Mouse (Mus musculus) skeletal muscle tissue, adult 2 months (tissue): Measurements from ENCODE around the gene Gm20388.

Source experiments
- DNase-seq: peaks from one replicate; pipeline ENCODE4 v3.0.0-alpha.2; 2012; ENCODE audit warnings: low read depth, low spot score

Gm20388 gene

DNA sequence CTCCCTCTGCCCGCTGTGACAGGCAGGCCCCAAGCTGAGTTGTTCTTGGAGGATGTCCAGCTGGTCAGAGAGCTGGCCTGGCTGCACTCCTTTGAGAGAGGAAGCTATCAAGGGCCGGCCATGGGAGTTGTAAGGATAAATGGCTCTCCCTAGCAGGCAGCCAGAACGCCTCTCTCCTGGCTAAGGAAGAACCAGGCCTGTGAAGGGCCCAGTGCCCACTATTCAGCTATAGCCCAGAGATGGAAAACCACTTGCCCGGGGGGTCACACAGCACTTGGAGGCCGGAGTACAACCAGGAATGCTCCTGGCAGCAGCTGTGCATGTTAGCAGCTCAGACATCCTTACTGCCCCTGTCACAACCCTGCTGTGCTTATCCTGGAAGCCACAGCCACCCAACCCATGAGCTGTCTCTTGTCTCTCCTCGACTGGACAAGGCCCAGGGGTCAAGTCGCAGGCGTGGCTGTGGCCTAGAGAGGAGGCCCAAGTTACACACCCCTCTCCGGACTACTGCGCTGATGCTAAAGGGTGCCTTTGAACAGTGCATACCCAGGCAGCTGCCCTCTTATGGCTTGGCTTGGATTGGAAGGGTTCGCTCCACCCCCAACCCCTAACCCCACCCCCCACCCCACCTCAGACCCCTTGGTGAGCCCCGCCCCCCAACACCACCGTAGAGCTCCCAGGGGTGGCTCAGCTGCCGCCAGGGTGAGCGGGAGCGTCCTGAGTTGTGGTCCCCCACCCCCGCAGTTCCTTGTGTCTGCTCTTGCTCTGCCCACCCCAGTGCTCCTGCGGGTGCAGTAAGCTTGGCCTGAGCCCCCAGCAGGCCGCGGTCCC, 593.8 kb downstream of the Gm20388 start:
- DNase-seq = peak; percentile 76

DNA sequence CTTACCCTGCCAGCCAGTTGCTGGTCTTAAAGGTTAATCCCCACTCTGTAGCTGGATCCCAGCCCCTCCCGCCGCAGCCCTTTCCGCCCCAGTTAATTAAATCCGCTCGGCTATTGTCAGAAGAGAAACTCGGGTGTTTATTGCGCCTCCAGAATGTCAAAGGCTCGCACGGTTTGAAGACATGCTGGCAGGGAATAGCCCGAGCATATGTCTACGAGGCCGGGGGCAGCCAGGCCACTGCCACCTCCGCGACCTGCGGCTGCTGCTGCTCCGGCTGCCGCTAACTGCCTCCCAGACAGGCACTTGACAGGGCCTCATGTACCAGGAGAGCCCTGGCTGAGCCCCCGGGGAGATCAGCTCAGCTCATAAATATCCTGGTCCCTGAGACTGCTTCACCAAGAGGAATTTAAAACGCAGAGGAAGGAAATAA, 594.5 kb downstream of the Gm20388 start:
- no peak for DNase-seq

DNA sequence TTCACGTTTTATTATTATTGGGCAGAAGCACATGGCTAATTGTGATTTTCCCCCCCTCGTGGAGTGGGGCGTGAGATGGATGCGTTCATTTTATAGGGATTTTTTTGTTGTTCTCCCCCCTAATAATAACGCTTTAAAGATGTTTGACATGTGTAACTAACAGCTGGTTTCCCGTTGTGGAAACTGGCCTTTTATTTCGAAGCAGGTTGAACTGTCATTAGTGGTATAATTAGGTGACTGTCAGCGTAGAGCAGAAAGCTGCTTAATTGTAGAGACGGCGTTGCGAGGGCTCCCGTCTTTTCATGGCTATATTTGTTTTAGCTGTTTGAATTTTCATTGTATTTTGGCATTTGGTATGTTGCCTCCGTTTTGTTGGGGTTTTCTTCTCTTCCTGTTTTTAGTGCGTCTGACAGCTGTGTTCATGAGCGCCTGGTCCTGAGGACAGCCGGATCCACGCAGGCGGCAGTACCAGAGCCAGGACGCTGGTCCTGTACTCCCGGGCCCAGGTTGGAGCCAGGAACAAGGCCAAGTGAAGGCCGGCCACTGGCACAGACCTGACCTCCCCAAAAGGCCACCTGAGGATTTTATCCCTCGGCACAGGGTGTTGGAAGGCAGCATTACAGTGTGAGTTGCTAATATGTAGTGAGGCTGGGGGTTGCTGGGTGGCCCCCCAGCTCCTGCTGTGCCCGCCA, 595.1 kb downstream of the Gm20388 start:
- no peak for DNase-seq

DNA sequence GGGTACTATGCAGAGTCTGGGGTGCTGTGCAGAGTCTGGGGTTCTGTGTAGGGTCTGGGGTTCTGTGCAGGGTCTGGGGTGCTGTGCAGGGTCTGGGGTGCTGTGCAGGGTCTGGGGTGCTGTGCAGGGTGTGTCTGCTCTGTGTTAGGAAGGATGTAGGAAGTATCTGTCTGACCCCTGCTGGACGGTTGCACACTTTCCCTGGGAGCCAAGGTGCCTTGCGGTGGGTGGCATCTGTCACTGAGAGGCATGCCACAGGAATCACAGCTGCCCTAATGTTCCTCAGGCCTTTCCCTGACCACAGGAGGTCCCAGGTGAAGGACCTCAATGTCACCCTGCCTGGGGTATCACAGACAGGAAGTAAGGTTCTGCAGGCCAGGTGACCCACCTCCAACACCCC, 595.9 kb downstream of the Gm20388 start:
- DNase-seq = no peak

DNA sequence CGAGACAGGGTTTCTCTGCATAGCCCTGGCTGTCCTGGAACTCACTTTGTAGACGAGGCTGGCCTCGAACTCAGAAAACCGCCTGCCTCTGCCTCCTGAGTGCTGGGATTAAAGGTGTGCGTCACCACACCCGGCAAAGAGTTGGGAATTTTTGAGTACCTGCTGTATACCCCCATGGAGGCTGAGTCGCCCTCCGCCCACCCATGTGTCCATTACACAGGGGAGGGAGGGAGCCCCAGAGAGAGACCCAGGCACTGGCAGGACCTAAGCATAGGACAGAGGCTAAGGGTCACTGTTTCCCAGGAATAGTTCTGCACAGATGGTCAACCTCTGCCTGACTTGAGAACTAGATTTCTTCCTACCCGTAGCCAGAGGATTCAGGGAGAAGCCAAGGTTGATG, 596.6 kb downstream of the Gm20388 start:
- no peak for DNase-seq

DNA sequence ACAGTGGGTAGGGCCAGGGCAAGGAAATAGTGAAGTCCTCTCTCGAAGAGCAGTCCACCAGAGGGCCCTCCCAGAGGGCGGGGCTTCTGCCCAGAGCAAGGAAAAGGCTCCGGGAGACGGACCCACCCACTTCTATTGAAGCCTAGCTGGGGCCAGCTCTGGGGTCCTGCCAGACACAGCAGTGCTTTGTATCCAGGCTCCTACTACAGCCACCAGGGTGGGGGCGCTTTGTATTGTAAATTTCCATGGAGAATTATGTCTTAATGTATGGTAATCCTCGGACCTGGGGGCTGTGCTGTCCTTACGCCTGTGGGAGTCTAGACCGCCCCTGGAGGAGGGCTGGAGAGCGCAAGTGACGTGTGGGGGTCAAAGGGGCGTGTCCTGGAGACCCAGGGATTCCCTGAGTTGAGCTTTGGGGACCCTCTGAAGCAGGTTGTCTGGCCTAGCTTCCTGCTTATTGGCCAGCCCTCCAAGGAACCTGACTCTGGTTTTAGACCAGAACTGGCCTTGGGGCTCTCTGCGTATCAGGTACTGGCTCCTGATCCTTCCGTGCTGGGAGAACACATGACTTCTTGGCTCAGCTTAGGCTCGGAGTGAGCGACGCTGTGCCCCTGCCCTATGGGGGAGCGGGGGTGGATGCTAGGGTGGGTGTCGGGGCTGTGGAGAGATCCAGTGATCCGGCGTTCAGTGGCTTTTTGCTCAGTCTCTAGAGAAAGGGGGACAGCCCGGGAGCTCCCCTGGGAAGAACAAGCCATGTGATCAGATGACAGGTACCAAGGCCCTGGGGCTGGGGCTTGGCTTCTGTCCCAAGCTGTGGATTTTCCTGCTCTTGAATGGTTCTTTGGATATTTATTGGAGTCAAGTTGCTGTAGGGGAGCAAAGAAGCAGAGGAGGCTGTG, 598.7 kb downstream of the Gm20388 start:
- DNase-seq = no peak

DNA sequence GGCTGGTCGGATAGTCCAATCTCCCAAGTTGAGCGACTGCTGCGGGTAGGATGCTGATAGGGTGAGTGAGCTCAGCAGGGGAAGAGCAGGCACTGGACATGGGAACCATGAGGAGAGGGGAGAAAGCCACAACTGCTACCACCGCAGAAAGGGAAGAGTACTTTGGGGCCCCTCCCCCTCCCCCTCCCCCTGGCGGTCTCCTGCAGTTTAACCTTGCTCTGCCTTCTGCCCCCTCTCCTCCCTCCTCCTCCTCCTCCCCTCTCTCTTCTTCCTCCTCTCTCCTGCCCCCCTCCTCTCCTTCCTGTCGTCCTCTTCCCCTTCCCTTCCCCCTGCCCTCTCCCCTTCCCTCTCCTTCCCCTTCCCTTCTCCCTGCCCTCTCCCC, 599.4 kb downstream of the Gm20388 start:
- DNase-seq = no peak

DNA sequence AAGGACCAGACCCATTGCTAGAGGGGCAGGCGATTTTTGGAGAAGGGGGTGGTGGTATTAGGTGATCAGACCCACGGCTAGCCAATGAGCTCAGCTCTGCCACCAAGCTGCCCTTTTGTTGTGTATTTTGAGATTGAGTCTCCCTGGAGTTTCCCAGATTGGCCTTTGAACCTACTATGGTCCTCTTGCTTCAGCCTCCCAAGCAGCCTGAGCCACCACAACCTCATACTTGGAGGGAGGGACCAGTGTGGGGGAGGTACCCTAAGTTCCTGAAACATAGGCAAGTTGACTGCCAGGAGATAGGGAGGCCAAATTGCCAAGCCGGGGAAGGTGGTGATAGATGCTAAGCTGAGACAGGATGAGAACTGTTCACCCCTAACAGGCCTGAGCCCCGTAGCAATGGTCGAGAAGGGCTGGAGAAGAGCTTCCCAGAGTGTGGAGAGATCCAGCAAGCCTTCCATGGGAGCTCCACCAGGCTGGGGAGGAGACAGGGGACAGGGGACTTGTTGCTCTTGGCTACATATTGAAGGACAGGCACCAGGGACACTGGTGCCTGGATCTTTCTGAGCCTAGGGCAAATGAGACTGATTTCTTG, 600.3 kb downstream of the Gm20388 start:
- no peak for DNase-seq

DNA sequence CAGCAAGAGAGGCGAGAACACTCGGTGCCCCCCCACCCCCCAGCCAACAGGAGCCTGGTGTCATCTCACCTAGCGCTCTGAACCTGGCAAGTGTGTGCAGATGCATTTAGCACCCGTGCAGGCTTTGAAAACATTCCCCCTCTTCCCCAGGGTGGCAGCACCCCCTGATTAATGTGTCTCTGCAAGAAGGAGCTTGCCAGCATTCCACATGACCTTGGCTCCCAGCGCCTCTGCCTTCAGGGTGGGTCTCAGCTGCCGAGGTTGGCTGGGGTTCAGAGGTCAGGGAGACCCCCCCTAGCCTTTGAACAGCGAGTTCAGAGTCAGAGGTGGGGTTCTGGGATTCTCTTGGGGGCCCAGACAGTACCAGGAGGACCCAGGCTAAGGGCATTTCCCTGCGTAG, 601.1 kb downstream of the Gm20388 start:
- no peak for DNase-seq

DNA sequence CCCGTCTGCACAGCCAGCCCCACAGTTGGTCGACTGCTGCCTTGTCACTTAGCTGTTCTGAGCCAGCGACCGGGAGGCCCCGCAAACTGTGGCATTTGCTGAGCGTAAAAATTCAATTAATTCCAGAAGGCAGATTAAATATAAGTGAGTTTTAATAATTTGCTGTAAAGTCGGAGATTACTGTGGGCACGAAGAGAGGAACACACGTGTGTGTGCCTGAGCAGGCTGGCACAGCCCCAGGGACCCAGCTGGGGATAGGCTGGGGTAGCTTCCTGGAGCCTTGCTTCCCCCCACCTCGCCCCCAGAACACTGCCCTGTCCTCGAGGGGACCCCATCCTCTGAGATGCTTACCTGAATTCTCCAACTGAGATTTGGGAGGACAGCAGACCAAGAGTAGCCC, 601.7 kb downstream of the Gm20388 start:
- no peak for DNase-seq

DNA sequence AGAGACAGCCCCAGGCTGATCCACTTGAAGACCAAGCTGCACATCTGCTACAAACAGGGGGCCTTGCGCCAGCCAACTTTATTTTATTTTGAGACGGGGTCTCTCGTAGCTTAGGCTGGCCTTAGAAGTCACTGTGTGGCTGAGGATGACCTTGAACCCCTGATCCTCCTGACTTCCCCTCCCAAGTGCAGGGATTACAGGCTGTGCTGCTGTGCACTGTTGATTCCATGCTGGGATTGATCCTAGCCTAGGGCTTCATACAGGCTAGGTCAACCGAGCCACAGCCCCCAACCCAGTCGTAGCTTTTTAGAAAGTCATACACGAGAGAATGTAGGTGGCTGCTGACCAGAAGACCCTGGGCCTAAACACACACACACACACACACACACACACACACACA, 602.5 kb downstream of the Gm20388 start:
- no peak for DNase-seq

DNA sequence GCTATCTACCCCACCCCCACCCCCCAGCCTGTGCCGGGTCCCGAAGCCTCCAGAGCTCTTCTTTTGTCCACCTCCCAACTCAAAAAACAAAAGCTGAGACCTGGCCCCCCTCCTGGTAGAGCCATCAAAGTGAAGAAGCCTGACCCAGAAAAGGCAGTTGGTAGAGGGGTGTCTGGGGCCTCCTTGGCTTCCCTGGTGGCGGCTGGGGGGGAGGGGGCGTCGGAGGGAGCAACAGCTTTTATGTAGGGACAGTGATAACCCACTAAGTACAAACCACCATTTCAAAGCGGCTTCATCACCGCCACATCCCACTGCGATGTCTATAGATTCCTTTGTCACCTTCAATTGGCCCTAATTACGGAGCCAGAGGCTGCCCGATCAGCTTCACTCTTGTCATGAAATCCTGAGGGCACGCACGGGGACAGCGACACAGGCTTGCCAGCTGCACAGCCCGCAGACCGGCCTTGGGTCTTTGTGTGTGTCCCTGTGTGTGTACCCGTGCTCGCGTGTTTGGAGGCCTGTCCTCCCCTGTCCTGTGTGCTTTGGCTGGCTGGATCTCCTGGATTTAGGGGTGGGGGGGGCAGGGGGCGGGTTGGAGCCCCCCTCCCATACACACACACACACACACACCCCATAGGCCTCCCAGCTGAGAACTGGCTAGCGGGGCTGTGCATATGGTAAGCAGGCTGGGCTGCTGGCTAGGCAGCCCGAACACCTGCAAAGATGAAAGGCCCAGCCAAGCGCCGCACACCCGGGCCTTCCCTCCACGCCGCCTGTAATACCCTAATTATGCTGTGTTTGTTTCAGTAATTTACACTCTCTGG, 603.2 kb downstream of the Gm20388 start:
- no peak for DNase-seq

DNA sequence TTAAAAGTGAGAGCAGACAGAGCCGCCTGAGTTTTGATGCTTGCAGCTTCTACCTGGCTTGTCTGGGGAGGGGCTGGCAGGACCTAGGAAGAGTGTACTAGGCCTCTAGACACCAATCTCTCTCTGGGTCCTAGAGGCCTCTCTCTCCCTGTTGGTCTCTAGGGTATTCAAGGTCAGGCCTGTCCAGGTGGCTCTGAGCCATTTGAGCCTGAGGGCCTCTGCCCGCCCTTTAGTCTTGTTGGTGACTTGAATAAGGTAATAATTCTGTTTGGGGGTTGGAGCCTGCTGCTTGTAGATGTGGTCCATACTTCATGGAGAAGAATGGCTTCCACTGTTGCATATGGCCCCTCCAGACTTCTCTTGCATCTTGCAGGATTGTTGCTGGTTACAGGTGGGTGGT, 604.6 kb downstream of the Gm20388 start:
- DNase-seq = no peak

DNA sequence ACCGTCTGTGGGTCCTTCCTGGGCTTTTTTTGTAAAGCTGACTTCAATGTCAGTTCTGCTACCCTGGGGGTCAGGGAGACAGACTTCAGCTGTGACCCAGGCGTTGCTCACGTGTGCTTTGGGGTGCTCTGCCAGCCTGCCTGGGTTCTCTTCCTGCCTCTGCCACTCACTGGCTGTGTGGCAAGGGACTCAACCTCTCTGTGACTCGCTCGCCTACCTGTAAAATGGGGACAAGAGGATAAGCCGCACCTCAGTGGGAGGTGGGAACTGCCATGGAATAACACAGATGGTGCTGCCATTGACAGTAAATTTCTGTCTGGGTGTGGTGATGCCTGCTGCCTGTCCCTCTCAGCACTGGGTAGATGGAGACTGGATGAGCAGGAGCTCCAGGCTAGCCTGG, 605.0 kb downstream of the Gm20388 start:
- DNase-seq = no peak

DNA sequence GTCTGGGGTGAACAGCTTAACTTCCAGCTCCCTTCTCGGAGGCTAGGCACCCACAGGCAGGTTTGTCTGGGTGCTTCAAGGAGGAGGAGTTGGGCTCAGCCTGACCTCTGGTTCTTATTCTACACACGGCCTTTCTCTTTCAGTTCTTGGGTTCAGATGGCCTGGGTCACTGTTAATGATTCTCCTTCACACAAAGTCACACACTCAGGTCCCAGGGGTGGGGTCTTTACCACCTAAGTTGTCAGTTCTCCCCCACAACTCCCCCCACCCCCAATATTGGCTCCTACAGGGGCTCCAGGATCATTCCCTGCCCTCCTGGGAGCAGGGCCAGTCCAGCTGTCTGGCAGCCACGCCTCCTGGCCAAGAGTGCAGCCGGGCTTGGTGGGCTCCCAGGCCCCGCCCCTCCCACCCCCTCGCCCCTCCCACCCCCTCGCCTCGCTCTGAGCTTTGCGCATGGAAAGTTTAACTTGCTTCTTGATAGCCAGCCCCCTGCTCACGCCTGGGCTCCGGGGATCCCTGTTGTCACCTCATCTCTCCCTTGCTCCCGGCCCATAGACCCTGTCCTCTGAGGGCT, 605.6 kb downstream of the Gm20388 start:
- no peak for DNase-seq

DNA sequence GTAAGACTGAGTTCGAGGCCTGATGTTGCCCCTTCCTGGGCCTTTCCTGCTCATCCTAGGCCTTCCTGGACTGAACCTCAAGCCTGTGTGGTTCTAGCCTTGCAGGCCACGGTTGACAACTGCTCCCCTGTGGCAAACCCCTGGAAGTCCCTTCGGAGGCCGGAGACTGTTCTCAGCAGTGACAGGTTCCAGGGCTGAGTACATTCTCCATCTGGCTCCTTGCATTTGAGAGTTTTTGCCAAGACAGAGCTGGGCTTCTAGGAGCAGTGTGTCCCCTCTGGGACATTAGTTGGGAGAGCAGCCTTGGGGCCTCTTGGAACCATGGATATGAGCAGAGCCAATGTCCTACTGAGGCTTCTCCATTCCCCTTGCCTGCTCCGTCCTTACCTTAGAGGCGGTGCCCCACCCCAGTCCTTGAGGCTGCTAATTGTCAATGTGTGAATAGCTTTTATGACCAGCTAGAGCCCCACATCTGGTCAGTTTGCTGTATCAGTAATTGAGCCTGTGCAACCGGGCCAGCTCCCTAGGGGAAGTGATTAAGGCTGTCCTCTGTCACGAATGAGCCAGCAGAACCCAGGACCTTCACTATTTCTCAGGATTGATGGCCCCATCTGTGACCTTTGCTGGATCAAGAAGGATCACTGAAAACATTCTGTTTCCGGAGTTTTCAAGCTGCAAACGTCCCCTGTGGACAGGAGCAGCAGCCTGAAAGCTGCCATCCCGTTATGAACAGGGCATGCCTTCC, 607.2 kb downstream of the Gm20388 start:
- no peak for DNase-seq

DNA sequence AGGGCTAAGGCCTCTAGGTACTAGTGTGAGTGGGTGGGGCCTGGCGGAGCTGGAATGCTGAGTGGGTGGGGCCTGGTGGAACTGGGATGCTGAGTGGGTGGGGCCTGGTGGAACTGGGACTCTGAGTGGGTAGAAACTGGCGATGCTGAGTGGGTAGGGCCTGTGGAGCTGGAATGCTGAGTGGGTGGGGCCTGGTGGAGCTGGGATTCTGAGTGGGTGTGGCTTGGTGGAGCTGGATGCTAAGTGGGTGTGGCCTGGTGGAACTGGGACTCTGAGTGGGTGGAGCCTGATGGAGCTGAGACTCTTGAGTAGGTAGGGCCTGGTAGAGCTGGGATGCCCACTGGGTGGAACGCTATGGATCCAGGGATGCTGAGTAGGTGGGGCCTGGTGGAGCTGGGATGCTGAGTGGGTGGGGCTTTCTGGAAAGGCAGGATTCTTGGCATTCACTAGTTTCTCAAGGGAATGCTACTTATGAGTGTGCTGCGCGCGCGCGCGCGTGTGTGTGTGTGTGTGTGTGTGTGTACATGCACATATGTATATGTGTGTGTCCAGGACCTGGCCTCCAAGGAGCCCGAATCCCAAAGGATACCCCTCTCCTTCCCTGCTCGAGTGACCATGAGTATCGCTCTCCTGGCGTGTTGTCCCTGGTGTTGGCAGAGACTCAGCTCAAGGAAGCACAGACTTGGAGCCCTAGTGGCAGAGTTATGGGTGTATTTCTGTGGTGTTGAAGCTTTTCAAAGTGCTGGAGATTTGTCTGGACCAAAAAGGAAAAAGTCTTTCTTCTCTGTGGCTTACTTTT, 608.3 kb downstream of the Gm20388 start:
- DNase-seq = peak; percentile 80

DNA sequence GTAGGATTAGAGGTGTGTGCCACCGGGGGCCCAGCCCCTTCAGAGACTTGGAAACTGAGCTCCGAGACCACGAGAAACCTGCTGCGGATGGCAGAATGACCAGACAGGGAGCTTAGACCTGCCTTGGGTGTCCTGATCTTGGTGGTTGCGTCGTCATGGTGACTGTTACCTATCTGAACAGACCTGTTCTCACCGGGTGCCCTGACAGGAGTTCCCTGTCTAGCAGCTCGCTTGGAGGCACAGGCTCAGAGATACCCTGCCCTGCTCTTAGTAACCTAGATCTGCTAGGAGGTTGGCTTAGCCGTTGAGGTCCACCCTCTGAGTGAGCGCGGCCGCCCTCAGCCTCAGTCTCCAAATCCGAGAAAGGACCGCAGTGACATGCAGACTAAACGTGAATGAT, 609.6 kb downstream of the Gm20388 start:
- no peak for DNase-seq
